Mouse (Mus musculus) liver, postnatal 0 days (tissue): Measurements from ENCODE around the gene Agpat3. TPM values are rescaled to one million over a fixed set of nuclear protein-coding genes. Genes with fewer than 3 reads are reported as not detected.

Experiments
- ATAC-seq: fragments of 200-750 bp; cut with Nextera tagmentation; 2 replicates; pipeline ENCODE4 v1.8.0; 2017; ENCODE audit warnings: mild to moderate bottlenecking, moderate library complexity
- DNase-seq: peaks from one replicate; pipeline ENCODE4 v3.0.0-alpha.2; 2016
- H3K27ac ChIP-seq: fragments of 300-500 bp; sonication (generic); 2 replicates; pipeline ENCODE4 v1.5.1; 2014; ENCODE audit warnings: antibody characterized with exemption, moderate library complexity, mild to moderate bottlenecking, low read depth
- H3K27me3 ChIP-seq: fragments of 300-500 bp; sonication (generic); 2 replicates; pipeline ENCODE4 v1.6.1; 2014; ENCODE audit warnings: low read length, control low read depth, mixed read lengths; ENCODE audit not compliant: insufficient read depth
- H3K36me3 ChIP-seq: fragments of 300-500 bp; sonication (generic); replicated peaks from 2 replicates; pipeline ENCODE4 v1.6.1; 2014; ENCODE audit warnings: mild to moderate bottlenecking, control low read depth, low read length, moderate library complexity, mixed read lengths; ENCODE audit not compliant: insufficient read depth
- H3K4me1 ChIP-seq: fragments of 300-500 bp; sonication (generic); 2 replicates; pipeline ENCODE4 v1.6.1; 2014; ENCODE audit warnings: antibody characterized with exemption, mild to moderate bottlenecking, control low read depth; ENCODE audit not compliant: insufficient read depth
- H3K4me2 ChIP-seq: fragments of 300-500 bp; sonication (generic); 2 replicates; pipeline ENCODE4 v1.6.1; 2014; ENCODE audit warnings: low read depth, mild to moderate bottlenecking, low read length, moderate library complexity, mixed read lengths
- H3K4me3 ChIP-seq: fragments of 300-500 bp; sonication (generic); 2 replicates; pipeline ENCODE4 v1.5.1; 2014; ENCODE audit warnings: low read depth, low read length
- H3K9ac ChIP-seq: fragments of 300-500 bp; sonication (generic); replicated peaks from 2 replicates; pipeline ENCODE4 v1.6.1; 2014; ENCODE audit warnings: mild to moderate bottlenecking, moderate library complexity
- H3K9me3 ChIP-seq: fragments of 300-500 bp; sonication (generic); 2 replicates; pipeline ENCODE4 v1.6.1; 2016; ENCODE audit warnings: mild to moderate bottlenecking, control low read depth, low read length, mixed read lengths
- CTCF ChIP-seq: sonication (generic); IDR thresholded peaks from 2 replicates; pipeline ENCODE4 v1.5.1; 2016; ENCODE audit warnings: antibody characterized with exemption, low read depth
- EP300 ChIP-seq: IDR thresholded peaks from 2 replicates; pipeline ENCODE4 v1.6.1; 2016; ENCODE audit warnings: antibody characterized with exemption, low read depth, mild to moderate bottlenecking
- WGBS: fragments of 180-500 bp; shearing (Covaris S2); extraction: QIAGEN DNeasy Blood & Tissue Kit; methylation state at CpG from one replicate; pipeline ENCODE4 v1.1.7; 2014; ENCODE audit not compliant: insufficient replicate concordance; 5-methylcytosine and 5-hydroxymethylcytosine counted together
- polyA plus RNA-seq: library from polyadenylated mRNA; unstranded; fragments of >200 nt; fragmentation: Nextera tagmentation; extraction: Ambion mirVana; gene quantifications from 2 replicates; pipeline ENCODE4 v1.2.1, GENCODE M21; 2015

The Agpat3 gene
- polyA plus RNA-seq, 1 experiment from 2014 or later = 154 TPM

DNA sequence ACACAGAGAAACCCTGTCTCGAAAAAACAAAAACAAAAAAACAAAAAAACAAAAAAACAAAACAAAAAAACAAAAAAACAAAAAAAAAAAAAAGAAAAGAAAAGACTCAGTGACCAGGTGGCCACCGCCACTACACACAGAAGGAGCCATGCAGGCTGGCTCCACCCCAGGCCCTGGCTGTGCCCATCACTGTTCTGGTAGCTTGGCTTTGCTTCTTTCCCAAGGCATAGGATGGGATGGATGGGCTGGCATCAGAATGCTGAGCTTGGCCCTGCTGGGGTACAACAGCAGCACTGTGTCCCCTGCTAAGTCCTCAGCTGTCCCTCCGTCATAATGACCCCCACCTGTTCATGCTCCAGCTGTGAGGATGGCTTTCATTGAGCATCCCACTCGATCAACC, 63.4 kb downstream of the Agpat3 start:
- DNase-seq = no peak
- TF ChIP-seq CTCF = no peak
- TF ChIP-seq EP300 = no peak
- peaks cover 25% of the 10 kb centered on the region for H3K36me3 ChIP-seq
- H3K4me2 ChIP-seq = no peak overlapping the region
- no peaks in the 10 kb centered on the region for H3K9me3 ChIP-seq
- no peak overlapping the region for H3K27ac ChIP-seq
- no peak overlapping the region for H3K4me3 ChIP-seq
- H3K9ac ChIP-seq = no peak overlapping the region
- 75% methylated on average over 4 of the region's 4 CpGs for WGBS
- H3K4me1 ChIP-seq = peaks cover 2% of the 10 kb centered on the region; the same call in 1 of the 2 replicates
- no peak for ATAC-seq
- no peaks in the 10 kb centered on the region for H3K27me3 ChIP-seq

DNA sequence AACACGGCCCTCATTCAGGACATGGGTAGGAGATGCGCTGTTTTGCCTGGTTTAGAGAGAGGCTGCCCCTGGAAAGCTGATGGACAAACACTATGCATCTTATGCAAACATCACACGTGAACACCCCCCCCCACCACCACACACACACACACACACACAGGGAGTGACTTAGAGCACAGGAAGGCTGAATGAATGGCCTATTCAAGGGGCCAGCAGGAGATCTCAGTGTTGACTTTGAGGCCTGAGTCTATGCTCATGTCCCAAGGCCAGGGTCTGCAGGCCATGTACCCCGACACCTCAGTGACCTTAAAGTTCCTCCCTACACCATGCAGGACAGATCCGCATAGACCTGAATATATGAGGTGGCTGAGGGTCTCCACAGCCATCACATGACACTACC, 64.2 kb downstream of the Agpat3 start:
- Histone ChIP-seq H3K9me3 (no peaks in the 10 kb centered on the region), H3K4me1 (0 out of 2 replicates have a peak, but pooled peaks cover 2% of the 10 kb centered on the region), H3K4me2 (no peak overlapping the region), H3K27me3 (no peaks in the 10 kb centered on the region), H3K36me3 (peaks cover 26% of the 10 kb centered on the region), H3K4me3 (no peak overlapping the region), H3K27ac (no peak overlapping the region), H3K9ac (no peak overlapping the region)
- ATAC-seq (0 out of 2 replicates have a peak, but pooled peaks have one; percentile 2), DNase-seq (no peak)
- TF ChIP-seq EP300 (no peak), CTCF (no peak)
- WGBS = 83% methylated on average over 5 of the region's 5 CpGs

GRCm38 (mm10) chr10:78287465-78288132, 64.7 kb downstream of the Agpat3 start:
- peak; percentile 53 for ATAC-seq
- no peak overlapping the region for H3K4me2 ChIP-seq
- peaks cover 30% of the 10 kb centered on the region for H3K36me3 ChIP-seq
- H3K4me3 ChIP-seq = no peak overlapping the region
- no peak for DNase-seq
- H3K27ac ChIP-seq = no peak overlapping the region
- TF ChIP-seq EP300 (no peak), CTCF (no peak)
- H3K27me3 ChIP-seq = no peaks in the 10 kb centered on the region
- no peak overlapping the region for H3K9ac ChIP-seq
- H3K4me1 ChIP-seq = no peaks in the 10 kb centered on the region
- WGBS = 66% methylated on average over 22 of the region's 22 CpGs
- H3K9me3 ChIP-seq = no peaks in the 10 kb centered on the region

DNA sequence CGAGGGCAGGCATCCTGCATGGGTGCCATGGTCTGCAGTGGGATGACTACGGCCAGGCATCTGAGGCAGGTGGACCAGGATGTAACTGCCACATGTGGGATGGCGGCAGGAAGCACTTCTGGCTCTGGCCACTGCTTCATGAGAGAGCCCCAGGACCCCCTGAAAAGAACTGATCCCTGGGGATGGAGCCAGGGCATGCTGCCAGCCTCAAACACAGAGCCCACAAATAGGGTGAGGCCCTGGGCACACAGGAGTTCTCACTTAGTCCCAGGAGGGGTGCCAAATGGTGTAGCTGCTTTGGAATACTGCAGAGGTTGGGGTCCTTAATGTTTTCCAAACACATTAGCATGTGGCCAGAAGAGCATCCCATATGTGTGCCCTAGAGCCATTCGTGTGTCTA, 66.3 kb downstream of the Agpat3 start:
- Histone ChIP-seq H3K9me3 (no peaks in the 10 kb centered on the region), H3K4me2 (no peak overlapping the region), H3K36me3 (peaks cover 40% of the 10 kb centered on the region), H3K9ac (no peak overlapping the region), H3K4me1 (no peaks in the 10 kb centered on the region), H3K4me3 (no peak overlapping the region), H3K27me3 (no peaks in the 10 kb centered on the region), H3K27ac (no peak overlapping the region)
- ATAC-seq (no peak), DNase-seq (no peak)
- WGBS = 74% methylated on average over 4 of the region's 4 CpGs
- no peak for TF ChIP-seq EP300
- TF ChIP-seq CTCF = no peak

DNA sequence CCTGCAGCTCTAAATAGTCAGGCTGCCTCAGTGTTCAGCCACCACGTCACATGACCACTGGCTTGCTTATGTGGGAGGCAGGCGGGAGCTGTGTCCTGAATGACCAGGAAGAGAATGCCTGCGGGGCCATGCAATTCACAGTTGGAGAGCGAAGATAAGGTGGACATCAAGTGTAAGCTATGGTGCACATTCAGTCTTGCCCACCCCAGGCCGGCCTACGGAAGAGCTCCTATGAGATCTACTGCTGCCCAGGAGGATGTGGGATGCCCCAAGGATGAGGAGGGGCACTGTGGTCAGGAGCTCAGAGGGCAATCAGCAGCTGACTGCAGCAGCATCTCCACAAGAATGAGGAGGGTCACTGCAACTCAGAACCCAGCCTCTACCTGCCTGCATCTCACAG, 66.9 kb downstream of the Agpat3 start:
- Histone ChIP-seq H3K4me3 (no peak overlapping the region), H3K9ac (no peak overlapping the region), H3K4me1 (no peaks in the 10 kb centered on the region), H3K9me3 (no peaks in the 10 kb centered on the region), H3K27me3 (no peaks in the 10 kb centered on the region), H3K4me2 (no peak overlapping the region), H3K27ac (no peak overlapping the region), H3K36me3 (peaks cover 44% of the 10 kb centered on the region)
- TF ChIP-seq CTCF = no peak
- no peak for TF ChIP-seq EP300
- DNase-seq = no peak
- WGBS = 54% methylated on average over 6 of the region's 6 CpGs
- ATAC-seq = peak; percentile 26; the same call in 1 of the 2 replicates

GRCm38 (mm10) chr10:78284812-78285211, 67.5 kb downstream of the Agpat3 start:
- DNase-seq = no peak
- no peaks in the 10 kb centered on the region for H3K4me1 ChIP-seq
- H3K9me3 ChIP-seq = no peaks in the 10 kb centered on the region
- H3K27me3 ChIP-seq = no peaks in the 10 kb centered on the region
- no peak overlapping the region for H3K4me2 ChIP-seq
- ATAC-seq = no peak
- no peak overlapping the region for H3K27ac ChIP-seq
- H3K36me3 ChIP-seq = peaks cover 44% of the 10 kb centered on the region
- 49% methylated on average over 12 of the region's 12 CpGs for WGBS
- no peak overlapping the region for H3K4me3 ChIP-seq
- no peak overlapping the region for H3K9ac ChIP-seq
- TF ChIP-seq CTCF = no peak

GRCm38 (mm10) chr10:78282411-78282810, 69.9 kb downstream of the Agpat3 start:
- DNase-seq (no peak), ATAC-seq (no peak)
- H3K27me3 ChIP-seq = no peaks in the 10 kb centered on the region
- H3K4me2 ChIP-seq = no peak overlapping the region
- peaks cover 62% of the 10 kb centered on the region for H3K36me3 ChIP-seq
- 68% methylated on average over 4 of the region's 4 CpGs for WGBS
- TF ChIP-seq EP300 = no peak
- TF ChIP-seq CTCF = no peak
- no peak overlapping the region for H3K9ac ChIP-seq
- no peak overlapping the region for H3K4me3 ChIP-seq
- no peaks in the 10 kb centered on the region for H3K4me1 ChIP-seq
- no peaks in the 10 kb centered on the region for H3K9me3 ChIP-seq
- no peak overlapping the region for H3K27ac ChIP-seq
